Mouse (Mus musculus) thymus, adult 18-20 months (tissue): ENCODE data around the gene Ccer2.

ENCODE experiments used
- DNase-seq, 2 experiments: peaks; one replicate each; pipeline ENCODE4 v3.0.0; 2022; ENCODE audit warnings: mixed read lengths in 2 of 2

Gene Ccer2

DNA sequence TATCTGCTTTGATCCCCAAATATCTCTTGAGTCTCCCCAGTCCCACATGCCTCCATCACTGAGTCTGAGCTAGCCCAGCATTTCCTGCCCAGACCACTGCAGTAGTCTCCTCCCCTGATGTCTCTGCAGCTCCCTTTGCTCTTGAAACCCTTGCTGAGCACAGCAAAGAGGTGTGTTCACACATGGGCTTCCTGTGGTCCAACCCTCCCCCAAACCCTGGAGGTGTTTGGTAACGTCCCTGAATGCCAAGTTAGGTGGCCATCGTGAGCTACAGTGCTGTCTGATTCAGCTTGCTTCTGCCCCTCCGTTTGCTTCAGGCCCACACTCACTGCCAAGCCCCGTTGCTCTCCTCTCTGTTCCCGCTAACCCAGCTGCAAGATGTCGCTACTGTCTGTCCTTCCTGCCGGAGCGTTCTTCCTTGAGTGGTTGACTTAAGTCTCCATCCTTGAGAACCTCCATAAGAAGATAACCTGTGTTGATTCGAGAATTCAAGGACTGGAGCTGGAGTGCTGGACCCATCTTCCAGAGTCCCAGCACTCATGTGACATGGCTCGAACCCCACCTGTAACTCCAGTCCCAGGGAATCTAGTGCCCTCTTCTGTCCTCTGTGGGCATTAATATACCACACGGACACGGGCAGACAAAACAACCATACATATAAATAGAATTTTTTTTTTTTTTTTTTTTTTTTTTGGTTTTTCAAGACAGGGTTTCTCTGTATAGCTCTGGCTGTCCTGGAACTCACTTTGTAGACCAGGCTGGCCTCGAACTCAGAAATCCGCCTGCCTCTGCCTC is 36.6 kb downstream of the Ccer2 start:
- DNase-seq, result peak in 1 of 2 experiments; percentile 56

DNA sequence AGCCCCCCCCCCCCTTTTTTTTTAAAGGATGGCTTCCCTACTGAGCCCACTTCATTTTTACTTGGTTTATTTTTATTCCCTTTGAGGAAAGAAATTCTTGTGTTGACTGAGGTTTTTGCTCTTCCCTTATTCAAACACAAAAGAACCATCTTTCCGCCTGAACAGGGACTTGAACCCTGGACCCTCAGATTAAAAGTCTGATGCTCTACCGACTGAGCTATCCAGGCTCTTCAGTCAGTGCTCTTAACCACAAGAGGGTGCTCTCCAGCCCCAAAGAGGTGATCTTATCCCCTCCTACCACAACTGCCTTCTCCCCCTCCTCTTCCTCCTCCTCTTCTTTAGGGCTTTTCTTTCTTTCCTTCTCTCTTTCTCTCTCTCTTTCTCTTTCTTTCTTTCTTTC is 37.9 kb downstream of the Ccer2 start:
- peak in 1 of 2 experiments; percentile 53 for DNase-seq

DNA sequence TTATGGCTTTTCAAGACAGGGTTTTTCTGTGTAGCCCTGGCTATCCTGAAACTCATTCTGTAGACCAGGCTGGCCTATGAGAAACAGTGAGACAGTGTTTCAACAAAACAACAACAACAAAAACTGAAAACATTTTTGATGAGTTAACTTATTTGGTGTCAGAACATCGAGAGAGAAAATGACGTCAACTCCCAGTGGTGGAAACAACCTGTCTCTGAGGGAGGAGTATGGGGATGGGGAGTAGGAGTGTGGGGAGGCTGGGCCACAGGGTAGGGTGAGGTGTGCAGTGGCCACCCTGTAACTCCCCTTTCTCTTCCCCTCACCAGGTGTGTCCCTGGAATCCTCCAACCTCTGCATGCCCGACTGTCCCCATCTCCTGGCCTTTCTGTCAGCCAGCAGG is 38.5 kb downstream of the Ccer2 start:
- no peak for DNase-seq

DNA sequence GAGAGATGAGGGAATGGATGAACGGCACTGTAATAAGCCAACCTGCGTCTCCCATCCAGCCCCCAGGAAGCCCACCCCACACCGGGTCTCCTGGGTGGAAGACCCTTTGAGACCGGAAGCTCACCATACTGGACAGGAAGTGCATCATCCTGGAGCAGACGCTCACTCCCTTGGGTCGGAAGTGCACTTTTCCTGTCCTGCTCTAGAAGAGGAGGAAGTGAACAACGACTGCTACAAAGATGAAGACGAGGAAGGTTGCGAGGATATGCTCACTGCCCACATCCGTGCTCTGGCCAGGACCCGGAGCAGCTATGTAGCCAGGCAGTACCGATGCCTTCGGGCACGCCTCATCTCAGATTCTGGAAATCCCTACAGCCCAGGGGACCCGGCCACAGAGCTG is 39.9 kb downstream of the Ccer2 start:
- no peak for DNase-seq

DNA sequence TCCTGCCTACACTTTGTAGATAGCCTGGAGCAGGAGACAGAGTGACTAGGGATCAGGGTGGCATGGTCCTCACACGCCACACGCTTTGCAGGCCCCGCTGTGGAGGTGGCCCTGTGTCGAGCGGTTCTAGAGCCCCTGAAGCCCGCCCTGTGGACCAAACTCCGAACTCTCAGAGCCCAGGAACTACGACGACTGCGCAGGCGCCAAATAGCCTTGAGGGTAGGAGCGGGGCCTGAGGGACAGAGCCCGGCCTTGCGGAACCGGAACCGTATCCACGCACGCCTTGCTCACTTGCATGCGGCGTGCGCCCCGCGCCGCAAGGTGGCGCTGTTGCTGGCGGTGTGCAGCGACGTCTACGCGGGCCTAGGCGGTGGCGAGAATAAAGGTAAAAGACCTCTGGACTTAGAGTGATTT is 40.6 kb downstream of the Ccer2 start:
- DNase-seq, result peak; percentile 59 to 64

DNA sequence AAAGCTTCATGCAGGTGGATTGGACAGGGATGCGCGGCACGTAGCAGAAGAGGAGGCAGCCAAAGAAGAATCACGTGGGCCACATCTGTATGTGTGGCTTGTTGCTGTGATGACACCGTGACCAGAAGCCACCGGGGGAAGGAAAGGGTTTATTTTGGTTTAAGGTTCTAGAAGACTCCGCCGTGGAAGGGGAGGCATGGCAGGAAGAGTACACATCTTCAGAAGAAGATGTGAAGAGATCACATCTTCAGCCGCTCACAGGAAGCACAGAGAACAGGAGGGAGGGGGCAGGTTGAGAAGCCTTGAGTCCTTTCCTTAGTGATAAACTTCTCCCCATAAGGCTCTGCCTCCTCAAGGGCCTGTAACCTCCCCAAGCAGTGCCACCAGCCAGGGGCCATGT is 44.0 kb downstream of the Ccer2 start:
- no peak for DNase-seq

DNA sequence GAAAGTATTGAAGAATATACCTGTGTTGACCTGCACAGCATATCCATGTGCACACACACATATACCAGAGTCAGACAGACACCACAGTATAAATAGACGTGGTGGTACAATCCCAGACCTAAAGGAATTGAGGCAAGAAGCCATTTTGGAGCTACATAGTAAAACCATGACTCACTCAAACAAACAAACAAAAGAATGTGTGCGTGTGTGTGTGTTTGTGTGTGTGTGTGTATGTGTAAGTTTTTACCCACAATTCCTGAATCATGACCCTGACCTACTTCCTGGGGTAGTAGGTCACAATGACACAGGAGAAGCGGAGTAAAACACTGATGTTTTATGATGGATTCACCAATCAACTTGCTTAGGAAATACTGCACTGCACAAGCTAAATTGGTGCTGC is 45.5 kb downstream of the Ccer2 start:
- no peak for DNase-seq

DNA sequence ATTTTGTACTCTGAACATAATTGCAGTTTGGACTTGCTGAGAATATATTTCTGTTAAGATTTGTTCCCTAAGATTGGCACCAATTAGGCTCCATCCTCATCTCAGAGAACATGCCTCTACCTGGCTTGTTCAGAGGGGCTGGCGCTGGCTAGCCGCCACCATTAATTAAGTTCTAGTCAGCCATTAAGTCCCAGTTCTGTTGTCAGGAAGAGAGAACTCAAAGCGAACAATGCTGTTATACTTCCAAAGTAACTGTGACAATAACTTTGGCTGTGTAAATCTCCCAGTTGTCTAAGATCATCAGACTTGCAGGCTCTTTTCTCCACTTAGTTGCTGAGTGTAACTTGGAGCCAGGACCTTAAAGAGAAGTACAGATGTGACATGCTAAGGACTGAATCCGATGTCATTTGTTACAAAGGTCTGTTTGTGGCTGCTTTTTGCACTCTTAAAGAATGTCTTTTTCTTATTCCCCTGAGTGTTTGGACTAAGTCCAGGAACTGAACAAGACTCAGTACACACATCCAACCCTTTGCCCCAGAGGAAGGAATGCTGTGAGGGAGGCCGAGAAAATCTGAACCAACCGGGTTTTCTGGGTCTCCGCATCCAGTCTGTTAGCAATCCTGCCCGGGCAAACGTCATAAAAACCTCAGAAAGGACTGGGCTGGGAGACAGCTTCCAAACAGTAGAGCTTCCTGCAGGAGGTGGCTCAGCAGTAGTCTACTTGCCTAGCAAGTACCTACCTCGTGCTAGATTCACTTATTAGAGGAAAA is 46.1 kb downstream of the Ccer2 start:
- no peak for DNase-seq

DNA sequence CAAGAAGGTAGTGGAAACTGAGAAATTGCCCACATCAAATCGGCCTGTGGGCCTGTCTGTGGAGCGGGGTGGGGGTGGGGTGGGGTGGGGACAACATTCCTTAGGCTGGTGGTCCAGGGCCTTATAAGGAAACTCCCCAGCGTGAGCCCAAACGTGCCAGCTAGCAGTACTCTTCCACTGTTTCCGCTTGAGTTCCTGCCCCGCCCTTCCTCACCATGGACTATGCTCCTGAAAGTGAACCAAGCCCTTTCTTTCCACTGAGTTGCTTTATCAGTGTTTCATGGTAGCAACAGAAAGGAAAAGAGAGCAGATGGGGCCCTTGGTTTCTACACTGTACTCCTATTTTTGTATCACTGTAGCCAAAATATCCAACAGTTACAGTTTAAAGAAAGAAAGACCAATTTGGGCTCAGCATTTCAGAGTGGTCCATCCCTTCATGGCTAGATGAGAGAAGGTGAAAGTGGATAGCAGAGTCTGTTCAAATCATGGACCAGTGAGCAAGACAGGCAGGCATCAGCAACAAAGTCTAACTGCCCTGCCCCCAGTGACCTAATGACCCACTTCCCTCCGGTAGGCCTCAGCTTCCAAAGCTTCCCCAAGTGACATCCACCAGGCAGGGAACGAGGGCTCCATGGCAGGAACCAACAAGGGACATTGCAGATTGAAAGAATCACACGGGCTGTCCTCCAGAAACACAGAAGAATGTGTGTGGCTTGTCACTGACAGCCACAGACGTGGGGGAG is 47.0 kb downstream of the Ccer2 start:
- no peak for DNase-seq

DNA sequence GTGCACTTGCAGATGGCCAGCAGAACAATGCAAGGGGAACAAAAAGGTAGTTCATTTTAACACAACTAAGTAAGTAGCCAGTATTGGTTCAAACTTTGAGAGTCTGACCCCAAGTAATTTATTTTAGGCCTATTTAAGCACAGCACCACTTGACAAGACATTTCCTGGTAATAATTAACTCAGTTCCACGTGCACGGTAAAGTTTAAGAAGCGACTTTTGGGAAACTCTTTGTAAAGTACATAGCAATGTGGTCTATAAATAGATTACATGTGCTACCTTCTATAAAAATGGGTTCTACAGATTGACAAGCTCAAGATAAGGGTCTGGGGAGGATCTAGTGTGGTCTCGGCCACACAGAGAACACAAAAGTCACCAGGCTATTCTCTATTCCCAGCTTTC is 47.8 kb downstream of the Ccer2 start:
- DNase-seq, result no peak

DNA sequence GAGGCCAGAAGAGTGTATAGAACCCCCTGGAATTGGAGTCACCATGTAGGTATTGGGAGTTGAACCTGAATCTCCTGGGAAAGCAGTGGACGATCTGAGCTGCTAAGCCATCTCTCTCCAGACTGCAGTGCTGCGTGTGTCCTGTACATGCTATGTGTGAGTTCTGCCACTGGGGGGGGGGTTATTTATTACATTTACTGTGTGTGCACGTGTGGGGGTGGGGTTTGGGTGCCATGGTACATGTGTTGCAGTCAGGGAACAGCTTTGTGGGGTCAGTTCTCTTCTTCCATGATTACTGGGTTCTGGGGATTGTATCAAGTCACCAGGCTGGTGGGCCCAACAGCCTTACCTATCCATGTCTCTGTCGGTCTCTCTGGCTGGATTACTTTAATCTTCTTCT is 50.9 kb downstream of the Ccer2 start:
- DNase-seq, result no peak

DNA sequence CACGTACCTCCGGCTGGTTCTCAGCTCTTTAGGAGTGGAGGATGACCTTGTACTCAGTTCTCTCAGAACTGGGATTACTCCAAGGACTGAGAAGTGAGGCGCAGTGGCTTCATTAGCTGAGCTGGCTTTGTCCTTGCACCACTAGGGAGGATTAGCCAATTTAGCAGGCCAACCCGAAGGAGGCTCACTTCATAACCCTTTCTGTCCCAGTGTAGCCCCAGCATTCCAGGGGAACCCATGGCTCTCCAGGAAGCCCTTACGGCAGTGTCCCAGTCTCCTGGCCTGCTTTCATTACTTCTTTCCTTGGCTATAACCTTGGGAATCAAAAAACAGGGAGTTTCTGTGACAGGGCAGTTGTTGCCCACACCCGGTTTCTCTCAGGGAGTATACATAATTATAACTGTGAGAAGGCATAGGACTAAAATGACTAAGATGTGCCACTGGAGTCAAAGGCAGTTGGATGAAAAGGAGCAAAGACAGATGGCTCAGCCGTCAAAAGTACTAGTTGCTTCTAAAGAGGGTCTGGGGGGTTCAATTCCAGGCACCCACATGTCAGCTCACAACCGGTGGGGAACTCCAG is 51.8 kb downstream of the Ccer2 start:
- no peak for DNase-seq

DNA sequence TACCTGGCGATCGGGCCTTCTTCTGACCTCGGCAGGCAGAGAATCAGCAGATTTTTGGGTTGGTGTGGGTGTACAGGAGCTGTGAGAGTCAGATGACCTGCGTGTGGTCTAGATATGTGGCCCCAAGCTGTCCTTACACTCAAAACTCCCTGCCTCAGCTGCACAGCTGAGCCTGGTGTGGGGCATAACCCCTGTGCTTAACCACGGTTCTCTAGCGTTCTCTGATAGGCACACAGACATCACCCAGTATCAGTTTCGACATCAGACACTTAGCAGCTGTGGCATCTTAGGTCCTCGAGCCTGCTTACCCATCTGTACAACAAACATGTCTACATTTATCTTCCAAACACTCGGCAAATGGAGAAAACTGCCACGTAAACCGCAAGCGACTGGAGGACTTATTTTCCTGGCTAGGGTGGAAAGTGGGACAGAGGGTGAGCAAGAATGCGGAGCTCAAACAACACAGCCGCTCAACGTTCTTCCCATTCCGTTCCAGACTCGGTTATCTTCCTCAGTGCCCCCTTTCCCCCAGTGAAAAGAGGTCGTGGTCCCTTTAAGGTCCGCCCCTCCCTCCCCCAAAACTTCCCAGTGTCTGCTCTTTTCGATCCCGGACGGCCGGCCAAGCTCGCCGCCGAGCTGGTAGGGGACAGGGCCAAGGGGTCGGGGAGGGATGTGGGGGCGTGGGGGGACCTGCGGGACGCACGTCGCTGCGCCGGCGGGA is 52.4 kb downstream of the Ccer2 start, which contains the start of gene Hnrnpl:
Hnrnpl (plus strand) TSS at position 321 of the 721 bp plus-strand sequence.
- peak; percentile 52 to 62 for DNase-seq
